Mouse (Mus musculus) retina, adult 2 months (tissue): ENCODE data around the gene Unc5c.

Source experiments
- DNase-seq: peaks from one replicate; pipeline ENCODE4 v3.0.0-alpha.2; 2012; ENCODE audit warnings: low read depth, low spot score

The Unc5c gene

GRCm38 (mm10) chr3:141597974-141598373 is 133.0 kb downstream of the Unc5c start:
- no peak for DNase-seq

- DNase-seq: no peak
Observed at GRCm38 (mm10) chr3:141598936-141599335, 133.9 kb downstream of the Unc5c start.

- no peak for DNase-seq
Observed at GRCm38 (mm10) chr3:141601072-141601549, 136.1 kb downstream of the Unc5c start.

- no peak for DNase-seq
Observed at GRCm38 (mm10) chr3:141616718-141617117, 151.7 kb downstream of the Unc5c start.

GRCm38 (mm10) chr3:141618675-141619074 is 153.7 kb downstream of the Unc5c start:
- DNase-seq: no peak

GRCm38 (mm10) chr3:141621496-141621895 is 156.5 kb downstream of the Unc5c start:
- no peak for DNase-seq

GRCm38 (mm10) chr3:141626935-141627638 is 162.1 kb downstream of the Unc5c start:
- no peak for DNase-seq

- no peak for DNase-seq
Observed at GRCm38 (mm10) chr3:141627639-141627977, 162.6 kb downstream of the Unc5c start.

GRCm38 (mm10) chr3:141629431-141629830 is 164.4 kb downstream of the Unc5c start:
- DNase-seq: no peak

GRCm38 (mm10) chr3:141637900-141638299 is 172.9 kb downstream of the Unc5c start:
- DNase-seq: no peak

GRCm38 (mm10) chr3:141644264-141644663 is 179.2 kb downstream of the Unc5c start:
- DNase-seq: no peak

- no peak for DNase-seq
Observed at GRCm38 (mm10) chr3:141646588-141646987, 181.6 kb downstream of the Unc5c start.

- DNase-seq: no peak
Observed at GRCm38 (mm10) chr3:141650658-141651057, 185.6 kb downstream of the Unc5c start.

- DNase-seq: no peak
Observed at GRCm38 (mm10) chr3:141653915-141654314, 188.9 kb downstream of the Unc5c start.

- no peak for DNase-seq
Observed at GRCm38 (mm10) chr3:141659041-141659789, 194.2 kb downstream of the Unc5c start.

- no peak for DNase-seq
Observed at GRCm38 (mm10) chr3:141660065-141661062, 195.3 kb downstream of the Unc5c start.

GRCm38 (mm10) chr3:141689113-141689512 is 224.1 kb downstream of the Unc5c start:
- DNase-seq: no peak

GRCm38 (mm10) chr3:141690676-141691075 is 225.7 kb downstream of the Unc5c start:
- no peak for DNase-seq

- DNase-seq: no peak
Observed at GRCm38 (mm10) chr3:141691418-141691817, 226.4 kb downstream of the Unc5c start.

- no peak for DNase-seq
Observed at GRCm38 (mm10) chr3:141691846-141692245, 226.8 kb downstream of the Unc5c start.

- DNase-seq: no peak
Observed at GRCm38 (mm10) chr3:141699177-141699576, 234.2 kb downstream of the Unc5c start.
